Mouse (Mus musculus) CD8-positive naive resting alpha-beta T cell, adult 2 months (primary cell): ENCODE data around the gene Tspan2.

Experiments
- DNase-seq, 2 experiments: peaks; one replicate each; pipeline ENCODE4 v3.0.0; 2022; ENCODE audit warnings: low read depth in 2 of 2, low spot score in 2 of 2

Tspan2 gene

DNA sequence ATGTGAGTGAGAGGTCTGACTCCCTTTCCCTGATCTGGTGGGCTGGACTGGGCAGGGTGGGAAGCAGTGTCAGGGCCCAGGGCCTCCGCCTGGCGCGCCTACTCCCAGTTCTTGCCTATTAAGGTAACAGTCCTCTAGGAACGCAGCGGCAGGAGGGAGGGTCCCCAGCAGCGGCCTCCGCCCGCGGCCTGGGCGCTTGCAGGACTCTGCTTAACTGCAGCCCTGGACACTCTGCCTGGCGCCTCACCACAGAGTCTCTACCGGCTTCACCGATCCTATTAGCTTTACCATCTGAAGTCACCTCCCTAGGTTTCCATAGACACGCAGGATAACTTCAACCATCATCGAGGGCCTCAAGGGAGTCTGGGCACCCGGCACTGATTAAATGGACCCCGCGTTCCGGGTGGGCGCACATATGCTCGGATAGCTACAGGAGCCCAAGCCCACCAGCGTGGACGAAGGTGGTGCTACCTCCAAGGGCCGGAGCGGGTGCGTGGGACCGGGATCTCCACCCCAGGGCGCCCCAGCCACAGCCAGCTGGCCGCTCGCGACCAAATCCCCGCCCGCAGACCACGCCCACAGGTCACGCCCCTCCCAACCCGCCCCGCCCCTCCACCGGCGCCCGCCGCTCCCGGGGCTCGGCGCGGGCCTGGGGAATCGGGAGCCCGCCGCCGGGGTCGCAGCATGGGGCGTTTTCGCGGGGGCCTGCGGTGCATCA, at the start of gene Tspan2:
Tspan2 (plus strand) TSS at position 217 of the 718 bp plus-strand sequence.
- DNase-seq = peak in 1 of 2 experiments; percentile 11

GRCm38 (mm10) chr3:102686861-102687260, 47.5 kb upstream of the Tspan2 start:
- no peak for DNase-seq

DNA sequence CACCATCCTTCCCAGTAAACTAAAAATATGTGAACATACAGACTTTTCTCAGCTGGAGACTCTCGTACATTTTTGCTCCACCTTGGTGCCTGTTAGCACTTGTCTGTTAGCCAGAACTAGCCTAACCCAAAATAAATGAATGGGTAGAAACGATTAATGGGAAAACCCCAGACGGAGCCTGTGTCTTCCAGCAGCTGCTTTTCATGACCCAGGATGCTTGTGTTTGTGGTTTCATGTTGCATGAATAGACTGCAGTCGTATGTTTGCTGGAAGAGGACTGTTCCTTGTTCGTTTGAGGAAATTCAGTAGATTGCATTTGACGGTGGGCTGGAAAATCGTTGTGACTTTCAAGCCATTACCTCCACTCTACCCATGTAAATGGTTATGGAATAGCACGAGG, 46.5 kb upstream of the Tspan2 start:
- DNase-seq = no peak

GRCm38 (mm10) chr3:102691802-102692484, 42.4 kb upstream of the Tspan2 start:
- peak in 1 of 2 experiments; percentile 3 for DNase-seq

DNA sequence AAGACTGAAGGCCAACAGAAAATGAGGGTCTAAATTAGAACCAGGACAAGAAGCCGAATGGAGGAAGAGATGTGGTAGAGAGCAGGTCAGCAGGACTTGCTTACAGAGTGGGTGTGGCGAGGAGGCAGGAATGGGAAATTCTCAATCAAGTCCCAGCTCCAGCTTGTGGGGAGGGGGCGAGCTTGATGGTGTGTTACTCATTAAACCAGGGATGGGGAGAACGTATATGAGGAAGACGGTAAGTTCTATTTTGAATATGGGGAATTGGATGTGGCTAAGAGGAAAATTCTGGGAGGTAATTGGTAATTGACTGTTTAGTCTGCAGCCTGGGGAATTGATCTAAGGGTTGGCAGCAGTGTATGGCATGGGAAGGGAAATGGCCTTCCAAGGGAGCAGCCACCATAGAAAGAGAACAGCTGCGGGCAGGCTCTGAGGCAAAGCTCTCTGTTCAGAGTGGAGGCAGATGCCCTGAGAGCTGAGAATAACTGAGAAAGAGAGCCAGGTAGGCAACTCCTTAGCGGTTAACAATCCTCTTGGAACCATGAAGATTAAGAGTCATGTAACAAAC, 41.5 kb upstream of the Tspan2 start:
- no peak for DNase-seq

- no peak for DNase-seq
Measured at GRCm38 (mm10) chr3:102698127-102698526, 36.2 kb upstream of the Tspan2 start.

DNA sequence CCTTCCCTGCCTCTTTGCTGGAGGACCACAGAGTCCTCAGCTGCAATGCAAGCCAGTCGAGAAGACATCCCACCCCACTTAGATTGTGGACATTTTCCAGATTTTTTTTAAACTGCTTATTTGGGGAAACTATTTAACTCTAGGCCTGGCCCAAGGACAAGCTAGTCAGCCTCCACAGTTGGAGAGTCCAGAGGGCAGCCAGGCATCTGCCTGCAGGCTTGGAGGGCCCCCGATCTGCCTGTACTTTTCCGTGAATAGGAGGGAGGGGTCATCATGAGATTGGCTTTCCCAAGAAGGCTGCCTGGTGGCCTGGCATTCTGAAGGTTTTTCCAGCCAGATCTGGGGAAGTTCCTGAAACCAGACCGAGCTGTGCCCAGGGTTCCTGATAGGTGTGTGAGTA, 33.0 kb upstream of the Tspan2 start:
- no peak for DNase-seq

DNA sequence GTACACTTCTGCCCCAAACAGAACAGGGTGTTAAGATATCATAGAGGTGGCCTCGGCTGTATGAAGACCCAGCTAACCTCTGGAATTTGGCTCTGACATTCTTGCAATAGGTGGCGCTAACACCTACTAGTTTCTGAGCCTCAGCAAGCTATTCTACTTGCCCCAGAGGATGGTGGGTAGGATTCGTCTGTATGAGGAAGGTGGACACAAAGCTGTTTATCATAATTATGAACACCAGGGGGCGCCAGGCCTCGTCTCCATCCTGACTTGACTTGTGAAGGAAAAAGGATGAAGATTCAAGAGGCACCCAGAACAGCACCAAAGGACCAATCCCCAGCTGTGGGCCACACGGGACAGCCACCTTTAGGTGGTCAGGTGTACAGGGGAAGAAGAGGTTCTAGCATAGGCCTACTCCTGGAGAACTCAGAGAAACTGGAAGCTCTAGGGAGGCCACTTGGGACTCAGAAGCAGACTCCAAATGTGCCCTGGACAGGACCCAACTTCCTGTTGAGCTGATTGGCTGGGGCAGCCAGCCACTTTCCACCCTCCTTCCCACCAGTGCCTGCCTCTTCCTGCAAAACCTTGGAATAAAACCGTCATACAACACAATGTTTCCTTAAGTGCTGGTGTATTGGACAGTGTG, 32.3 kb upstream of the Tspan2 start:
- DNase-seq = peak; percentile 45 to 60

DNA sequence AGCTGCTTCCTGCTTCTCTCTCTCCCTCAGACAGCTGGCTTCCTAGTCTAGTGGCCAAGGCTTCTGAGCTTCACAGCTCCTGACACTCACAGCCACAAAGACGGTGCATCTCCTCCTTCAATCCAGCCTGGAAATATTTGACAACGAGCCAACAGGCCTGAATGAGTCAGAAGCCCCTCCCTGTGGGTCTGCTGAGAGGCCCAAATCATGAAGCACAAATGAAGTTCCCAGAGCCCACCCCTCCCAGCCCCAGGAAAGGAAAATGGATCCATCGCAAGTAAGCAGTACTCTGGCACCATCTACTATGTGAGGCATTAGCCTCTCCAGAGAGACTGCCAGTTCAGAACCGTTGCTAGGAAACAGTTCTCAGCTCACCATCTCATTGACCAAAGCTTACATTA, 30.3 kb upstream of the Tspan2 start:
- no peak for DNase-seq

DNA sequence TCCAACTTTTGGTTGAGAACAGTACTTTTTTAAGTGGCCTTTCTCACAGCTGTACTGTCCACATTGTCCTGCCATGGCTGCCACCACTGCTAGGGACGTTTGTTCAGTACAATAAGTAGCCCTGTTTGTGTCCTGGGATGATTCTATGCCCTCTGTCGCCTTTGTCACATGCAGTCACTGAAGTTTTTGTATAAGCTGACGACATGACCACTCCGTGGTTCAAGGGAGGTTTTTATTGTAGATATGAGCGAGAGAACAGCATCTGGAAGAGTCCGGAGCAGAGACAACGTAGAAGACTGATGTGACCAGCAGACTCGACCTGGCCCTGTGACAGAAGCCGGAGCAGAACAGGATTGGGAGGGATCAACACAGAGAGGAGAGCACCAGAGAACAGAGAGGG, 25.7 kb upstream of the Tspan2 start:
- no peak for DNase-seq

DNA sequence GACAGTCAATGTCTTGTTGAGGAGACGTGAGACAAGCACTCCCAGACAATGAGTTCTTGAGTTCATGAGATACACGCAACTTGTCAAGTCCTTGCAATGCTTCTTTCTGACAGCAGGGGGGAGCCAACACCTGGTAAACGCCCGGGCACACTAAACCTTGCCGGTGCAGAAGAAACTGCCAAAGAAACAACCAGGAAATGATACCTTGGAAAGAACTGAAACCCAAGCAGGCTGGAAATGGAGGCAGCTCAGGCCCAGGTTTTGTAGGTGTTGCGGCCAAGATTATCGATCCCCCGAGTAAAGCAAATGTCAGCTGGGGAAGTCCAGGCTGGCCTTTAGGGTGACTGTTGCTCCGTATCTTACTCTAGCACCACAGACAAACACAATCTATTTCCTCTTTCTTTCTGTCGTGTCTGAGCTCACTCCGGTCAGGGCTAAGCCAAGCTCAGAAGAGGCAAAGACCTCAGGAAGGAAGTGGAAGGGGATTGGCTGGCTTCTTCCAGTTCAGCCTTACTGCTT, 19.2 kb upstream of the Tspan2 start:
- peak; percentile 78 to 84 for DNase-seq

- no peak for DNase-seq
Measured at GRCm38 (mm10) chr3:102715839-102716238, 18.5 kb upstream of the Tspan2 start.

DNA sequence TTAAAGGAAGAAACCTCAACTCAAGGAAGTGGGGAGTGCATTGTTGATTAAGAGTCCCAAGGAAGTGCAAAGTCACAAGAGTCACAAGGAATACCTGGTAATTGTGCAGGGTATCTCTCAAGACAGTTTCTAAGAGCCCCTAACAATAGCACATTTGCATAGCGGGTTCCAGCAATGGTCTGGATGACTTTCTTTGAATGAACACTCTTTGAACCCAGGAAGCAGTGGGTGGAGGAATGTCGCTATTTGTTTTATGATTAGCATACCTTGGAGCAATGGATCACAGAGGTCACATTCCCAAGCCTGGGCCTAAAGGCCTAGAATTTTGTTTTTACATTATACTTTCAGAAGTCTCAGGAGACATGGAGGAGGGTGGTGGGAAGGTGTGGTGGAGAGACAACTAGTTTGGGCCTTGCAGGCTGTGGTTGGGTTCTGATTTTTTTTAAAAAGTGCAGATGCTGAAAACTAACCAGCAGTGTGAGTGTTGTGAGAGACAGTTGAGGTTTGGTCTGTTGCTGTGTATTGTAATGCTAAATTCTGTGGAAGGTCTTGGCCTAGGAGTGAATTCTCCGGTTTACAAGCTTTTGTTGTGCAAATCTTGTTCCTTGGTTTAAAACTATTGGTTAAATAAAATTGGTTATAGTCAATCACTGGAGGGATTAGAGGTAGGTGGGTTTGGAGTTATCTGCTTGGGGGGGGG, 16.6 kb upstream of the Tspan2 start:
- no peak for DNase-seq

DNA sequence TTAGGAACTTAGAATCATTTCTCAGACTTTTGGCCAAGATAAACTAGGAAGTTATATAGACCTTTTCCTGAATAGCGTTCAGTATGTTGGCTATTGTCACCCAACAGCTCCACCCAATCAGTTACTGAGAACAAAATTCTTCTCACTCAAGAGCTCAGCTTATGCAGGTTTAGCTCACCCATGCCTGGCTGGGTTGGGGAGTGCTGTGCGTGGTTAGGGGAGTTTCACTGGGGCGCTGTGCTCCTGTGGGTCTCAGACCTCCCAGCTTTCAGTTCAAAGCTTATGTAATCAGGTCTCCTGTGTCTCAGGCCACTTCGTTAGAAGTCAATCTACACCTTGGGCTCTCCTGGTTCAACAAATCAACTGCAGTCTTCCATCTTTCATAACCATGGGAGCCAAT, 11.2 kb upstream of the Tspan2 start:
- DNase-seq = no peak

- no peak for DNase-seq
Measured at GRCm38 (mm10) chr3:102723841-102724570, 10.3 kb upstream of the Tspan2 start.

DNA sequence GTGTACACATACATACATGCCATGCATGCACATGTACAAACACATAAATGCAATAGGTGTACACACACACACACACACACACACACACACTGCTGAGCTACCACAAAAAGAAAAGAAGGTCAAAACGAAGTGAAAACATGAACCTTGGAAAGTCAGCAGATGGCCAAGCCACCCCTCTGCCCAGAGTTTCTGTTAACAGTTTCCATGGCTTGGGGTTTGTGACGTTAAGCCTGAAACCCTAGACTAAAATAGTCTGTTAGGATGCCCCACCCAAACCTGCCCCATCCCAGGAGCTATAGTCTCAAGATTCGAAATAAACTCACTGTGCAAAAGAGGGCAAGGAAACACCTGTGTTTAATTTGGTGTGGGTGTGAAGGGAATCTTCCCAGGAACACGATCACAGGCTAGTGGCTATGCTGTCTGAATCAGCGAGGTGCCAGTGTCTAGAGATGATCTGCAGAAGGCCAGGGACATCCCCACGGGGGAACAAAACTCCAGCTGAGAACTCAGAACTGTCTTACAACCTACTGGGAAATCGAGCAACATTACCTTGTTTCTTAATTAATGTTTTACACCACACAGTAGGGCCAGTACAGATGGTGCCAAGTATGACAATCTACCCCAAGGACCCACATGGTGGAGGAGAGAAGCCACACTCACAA, 9.4 kb upstream of the Tspan2 start:
- DNase-seq = no peak

DNA sequence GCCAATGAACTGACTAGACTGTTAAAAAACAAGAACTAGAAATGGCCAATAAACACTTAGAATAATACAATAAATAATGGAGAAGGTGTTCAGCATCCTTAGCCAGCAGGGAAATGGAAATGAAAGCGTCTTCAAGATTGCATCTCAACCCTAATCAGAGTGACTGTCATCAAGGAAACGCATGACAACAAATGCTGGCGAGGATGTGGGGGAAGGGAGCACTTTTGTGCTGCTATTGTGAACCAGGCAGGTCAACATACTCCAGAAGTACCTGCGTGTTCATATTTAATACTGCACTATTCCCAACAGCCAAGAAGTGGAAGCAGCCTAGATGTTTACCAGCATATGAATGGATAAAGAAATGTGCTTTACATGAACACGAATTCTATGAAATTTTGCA, 4.9 kb upstream of the Tspan2 start:
- DNase-seq = no peak

DNA sequence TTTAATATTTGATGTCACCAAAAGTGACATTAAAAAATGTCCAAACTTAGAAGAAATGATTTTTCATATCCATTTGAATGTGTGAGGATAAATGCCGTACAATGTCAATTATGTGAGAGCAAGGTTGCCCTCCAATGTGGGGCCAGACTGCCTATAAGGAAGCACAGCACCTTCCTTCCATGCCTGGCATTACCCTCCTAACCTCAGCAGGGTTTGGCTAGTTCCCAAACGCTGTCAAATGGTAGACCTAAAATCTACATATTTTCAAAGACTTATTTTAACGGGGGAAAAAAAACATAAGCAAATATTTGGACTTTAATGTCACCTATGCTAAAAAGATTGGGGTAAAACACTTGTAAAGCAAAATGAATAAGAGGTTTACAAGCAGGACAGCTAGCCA, 3.2 kb upstream of the Tspan2 start:
- no peak for DNase-seq

DNA sequence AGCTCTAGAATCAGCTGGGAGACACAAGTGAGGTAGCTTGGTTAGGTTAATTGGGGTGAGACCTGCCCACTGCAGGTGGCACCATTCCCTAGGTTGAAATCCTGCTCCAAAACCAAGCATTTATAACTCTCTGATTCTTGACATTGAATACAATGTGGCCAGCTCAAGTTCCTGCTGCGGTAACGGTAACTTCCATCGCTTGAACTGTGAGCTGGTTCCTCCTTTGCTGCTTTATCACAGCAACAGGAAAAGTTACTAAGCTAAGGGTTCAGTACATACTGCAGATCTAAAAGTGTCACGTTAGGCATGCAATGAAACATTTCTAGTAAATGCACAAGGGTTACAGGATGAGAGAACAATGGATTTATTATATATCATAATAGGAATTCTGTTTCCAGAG, 1.7 kb upstream of the Tspan2 start:
- DNase-seq = no peak

DNA sequence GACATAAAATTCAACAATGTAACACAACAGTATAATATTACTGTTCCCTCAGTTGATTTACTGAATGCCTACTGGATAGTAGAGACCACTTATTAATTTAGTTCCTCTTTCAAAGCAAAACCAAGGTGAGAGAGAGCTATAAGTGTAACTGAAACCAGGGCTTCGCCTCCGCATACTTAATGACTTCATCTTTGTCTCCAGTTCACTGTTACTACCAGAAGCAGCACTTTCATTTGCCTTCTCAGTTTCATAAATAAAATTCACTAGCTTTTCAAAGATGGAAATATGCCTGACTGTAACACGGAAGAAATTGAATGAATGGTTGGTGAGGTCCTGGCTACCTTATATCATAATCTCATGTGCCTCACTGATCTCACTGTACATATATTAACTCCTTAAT, 1.3 kb upstream of the Tspan2 start:
- no peak for DNase-seq
